Mouse (Mus musculus) inflammation-experienced regulatory T-cells (primary cell): ENCODE measurements around the gene Rrp9. TPM values are rescaled to one million over a fixed set of nuclear protein-coding genes. Genes with fewer than 3 reads are reported as not detected.

Experiments used
- polyA plus RNA-seq, 2 experiments: library from polyadenylated mRNA; unstranded; fragments of 100-300 nt; shearing (Covaris generic); gene quantifications; one replicate each; pipeline ENCODE4 v1.2.1; 2017

Rrp9 gene
- polyA plus RNA-seq, result 10 to 100 TPM; 73.0 to 97.0 TPM

GRCm38 (mm10) chr9:106475663-106476001, at the start of gene Rrp9:
TSS of gene Rrp9 (plus strand) at chr9:106475963.

GRCm38 (mm10) chr9:106429221-106430014, 46.3 kb upstream of the Rrp9 start, which contains the start of gene Rpl29:
TSS of gene Rpl29 (plus strand) at chr9:106429454.

GRCm38 (mm10) chr9:106447348-106447747, 28.4 kb upstream of the Rrp9 start, which contains the start of the genes Abhd14b and Abhd14a:
TSS of gene Abhd14b (plus strand) at chr9:106447459.
TSS of gene Abhd14a (minus strand) at chr9:106447678.

GRCm38 (mm10) chr9:106453271-106454070, 22.3 kb upstream of the Rrp9 start, which contains the start of gene Pcbp4:
TSS of gene Pcbp4 (plus strand) at chr9:106453291.

GRCm38 (mm10) chr9:106465571-106466200, 10.1 kb upstream of the Rrp9 start, which contains the start of gene Gpr62:
TSS of gene Gpr62 (minus strand) at chr9:106465938.

GRCm38 (mm10) chr9:106476924-106477484, 1.2 kb downstream of the Rrp9 start, which contains the start of gene Parp3:
TSS of gene Parp3 (minus strand) at chr9:106476949.

GRCm38 (mm10) chr9:106499667-106500066, 23.9 kb downstream of the Rrp9 start, which contains the start of gene Iqcf1:
TSS of gene Iqcf1 (plus strand) at chr9:106499967.

GRCm38 (mm10) chr9:106514273-106514672, 38.5 kb downstream of the Rrp9 start, which contains the start of gene Iqcf5:
TSS of gene Iqcf5 (plus strand) at chr9:106514573.

Other genes starting within 250 kb of the Rrp9 start
- 10 to 100 TPM; 38.9 to 42.0 TPM for gene Alas1, start 227.3 kb upstream of the Rrp9 start, polyA plus RNA-seq
- gene Poc1a, start 194.9 kb upstream of the Rrp9 start, polyA plus RNA-seq, result 1 to 10 TPM; 2.4 to 3.4 TPM
- gene Dusp7, start 107.3 kb upstream of the Rrp9 start, polyA plus RNA-seq, result 10 to 100 TPM; 59.8 to 74.2 TPM
- gene Rpl29, start 46.5 kb upstream of the Rrp9 start, polyA plus RNA-seq, result 100 to 1,000 TPM; 529 to 539 TPM
- 10 to 100 TPM; 19.1 to 22.0 TPM for gene Acy1, start 37.6 kb upstream of the Rrp9 start, polyA plus RNA-seq
- gene Abhd14b, start 28.5 kb upstream of the Rrp9 start, polyA plus RNA-seq, result 10 to 100 TPM; 13.0 to 14.9 TPM
- gene Abhd14a, start 28.3 kb upstream of the Rrp9 start, polyA plus RNA-seq, result 10 to 100 TPM; 14.4 to 16.0 TPM
- gene Pcbp4, start 22.7 kb upstream of the Rrp9 start, polyA plus RNA-seq, result 10 to 100 TPM; 12.2 to 13.9 TPM
- under 1 TPM in 1 of 2 experiments, not detected in 1; 0.27 TPM for gene Gpr62, start 10.0 kb upstream of the Rrp9 start, polyA plus RNA-seq
- gene Parp3, start 986 bp downstream of the Rrp9 start, polyA plus RNA-seq, result 10 to 100 TPM; 63.2 to 77.1 TPM
- gene Iqcf1, start 24.0 kb downstream of the Rrp9 start, polyA plus RNA-seq, result not detected
- gene Iqcf5, start 38.6 kb downstream of the Rrp9 start, polyA plus RNA-seq, result not detected
- 1 to 10 TPM in 1 of 2 experiments, not detected in 1; 2.9 TPM for gene Iqcf3, start 85.7 kb downstream of the Rrp9 start, polyA plus RNA-seq
- gene Iqcf4, start 95.0 kb downstream of the Rrp9 start, polyA plus RNA-seq, result not detected
- not detected for gene Iqcf6, start 150.6 kb downstream of the Rrp9 start, polyA plus RNA-seq
- 1 to 10 TPM in 1 of 2 experiments, under 1 TPM in 1; 0.27 to 1.1 TPM for gene Grm2, start 180.1 kb downstream of the Rrp9 start, polyA plus RNA-seq
- 10 to 100 TPM; 65.1 to 79.3 TPM for gene Tex264, start 210.0 kb downstream of the Rrp9 start, polyA plus RNA-seq